Mouse (Mus musculus): ENCODE measurements at regions not wholly inside any gene's neighbourhood (a gene's known extent, or its start where the extent isn't known, plus 50 kb on each side); places are given as distances from the start of the nearest gene placed in this dataset.

DNA sequence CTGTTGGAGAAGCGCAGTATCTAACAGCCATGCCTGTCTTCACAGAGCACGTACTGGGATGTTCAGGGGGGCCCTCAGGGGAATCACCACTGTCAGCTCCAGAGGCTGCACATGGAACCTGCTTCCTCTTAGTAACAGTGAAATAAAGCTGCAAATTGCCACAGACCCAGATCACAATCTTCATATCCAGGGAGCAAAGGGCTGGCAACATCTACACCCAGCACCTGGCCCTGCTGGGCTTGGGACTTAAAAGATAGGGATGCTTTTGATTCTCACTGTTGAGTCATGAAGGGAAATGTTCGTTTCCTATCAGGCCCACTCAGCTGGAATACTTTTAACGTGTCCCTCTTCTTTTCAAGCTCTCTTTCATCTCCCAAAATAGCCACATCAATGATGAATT, 322.4 kb upstream of the Trib2 start:
- TF ChIP-seq CTCF (conservative IDR thresholded peaks at IDR 0.05; ENCODE audit: low read length) (no peak), NANOG (IDR thresholded peaks at IDR 0.05; ENCODE audit: borderline replicate concordance, low read length) (no peak)
